Mouse (Mus musculus) liver, embryonic 14.5 days (tissue): Measurements from ENCODE around the gene Taf10.

Experiments used
- CTCF ChIP-seq: IDR thresholded peaks from 2 replicates; pipeline ENCODE4 v1.5.1; 2016; ENCODE audit warnings: antibody characterized with exemption, low read depth, control low read depth
- EP300 ChIP-seq: IDR thresholded peaks from 2 replicates; pipeline ENCODE4 v1.6.1; 2016; ENCODE audit warnings: antibody characterized with exemption, low read depth

GRCm38 (mm10) chr7:105726980-105727325 is 17.2 kb downstream of the Taf10 start:
- TF ChIP-seq CTCF = no peak
- TF ChIP-seq EP300 = no peak
